Mouse (Mus musculus) liver (tissue): ENCODE measurements around the gene Sv2c.
"Not testable (repeated sequence)": the region's sequence is repeated elsewhere in the genome, so short reads cannot be mapped to it uniquely, and the experiment has no call there.

Experiments
- DNase-seq: peaks from one replicate; pipeline ENCODE4 v3.0.0-alpha.2; 2020; ENCODE audit warnings: mixed read lengths

The Sv2c gene

DNA sequence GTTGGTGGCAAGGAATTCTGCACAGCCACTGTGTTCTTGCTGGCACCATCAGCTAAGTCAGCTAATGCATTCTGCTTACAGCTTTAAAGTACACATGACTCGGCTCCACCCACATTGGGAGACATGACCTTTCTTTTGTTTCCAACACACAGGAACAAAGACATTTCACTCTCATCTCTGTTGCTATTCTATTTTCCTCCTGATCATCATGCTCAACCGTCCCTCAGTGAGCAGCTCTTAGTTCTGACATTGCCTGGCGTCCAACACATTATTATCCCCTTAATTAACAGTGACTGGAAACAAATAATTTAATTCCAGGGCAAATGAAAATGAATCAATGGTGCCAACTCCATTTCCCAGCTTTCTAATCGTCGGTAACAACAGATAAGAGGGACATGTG, 87.0 kb downstream of the Sv2c start:
- no peak for DNase-seq

DNA sequence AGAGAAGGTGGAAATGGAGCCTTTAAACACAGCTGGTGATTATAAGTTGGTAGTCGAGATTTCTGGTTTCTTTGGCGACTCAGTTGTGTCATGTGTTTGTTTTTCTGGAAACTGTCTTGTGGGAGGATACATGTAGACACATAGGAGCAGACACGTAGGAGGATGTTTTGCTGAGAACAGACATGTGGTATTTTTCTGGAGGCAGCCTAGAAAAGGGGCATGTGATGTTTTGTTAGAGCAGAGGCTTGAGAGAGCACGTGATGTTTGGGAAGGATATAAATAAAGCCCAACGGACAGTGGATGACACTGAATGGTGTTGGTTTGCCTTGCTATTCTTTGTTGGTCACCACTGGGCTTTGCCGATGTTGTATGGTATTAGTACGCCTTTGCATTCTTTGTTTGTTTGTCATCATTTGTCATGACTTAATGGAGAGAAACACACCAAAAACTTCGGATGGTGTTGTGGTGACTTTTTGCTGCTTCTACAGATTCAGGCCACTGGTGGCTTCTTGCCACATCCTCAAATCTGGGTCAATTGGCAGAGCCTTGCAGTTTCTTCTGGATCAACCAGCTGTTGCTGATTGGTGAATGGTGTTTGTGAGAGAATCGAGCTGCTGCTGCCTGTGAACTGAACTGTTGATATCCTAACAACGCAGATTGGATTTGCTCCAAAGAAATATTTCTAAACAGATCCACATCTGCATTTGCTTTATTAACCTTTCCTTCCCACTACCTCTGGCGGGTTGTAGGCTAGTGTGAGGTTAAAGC, 91.9 kb downstream of the Sv2c start:
- DNase-seq = no peak

DNA sequence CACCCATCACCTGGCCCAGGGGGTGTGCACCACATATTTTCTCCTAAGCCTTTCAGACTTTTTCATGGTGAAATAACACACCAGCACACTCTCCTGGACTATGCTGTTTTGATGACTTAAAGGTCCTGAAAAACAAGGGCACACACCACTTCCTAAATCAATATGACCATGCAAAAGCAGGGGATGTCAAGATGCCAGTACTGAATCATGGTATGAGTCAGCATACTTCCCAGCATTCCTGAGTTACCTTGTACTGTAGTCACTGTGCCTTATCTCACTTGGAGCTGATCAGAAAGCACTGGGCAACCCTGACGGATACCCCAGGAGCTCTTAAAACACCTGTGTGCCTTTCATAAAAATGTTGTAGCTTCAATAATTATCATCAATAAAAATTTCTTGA, 92.8 kb downstream of the Sv2c start:
- DNase-seq = no peak

DNA sequence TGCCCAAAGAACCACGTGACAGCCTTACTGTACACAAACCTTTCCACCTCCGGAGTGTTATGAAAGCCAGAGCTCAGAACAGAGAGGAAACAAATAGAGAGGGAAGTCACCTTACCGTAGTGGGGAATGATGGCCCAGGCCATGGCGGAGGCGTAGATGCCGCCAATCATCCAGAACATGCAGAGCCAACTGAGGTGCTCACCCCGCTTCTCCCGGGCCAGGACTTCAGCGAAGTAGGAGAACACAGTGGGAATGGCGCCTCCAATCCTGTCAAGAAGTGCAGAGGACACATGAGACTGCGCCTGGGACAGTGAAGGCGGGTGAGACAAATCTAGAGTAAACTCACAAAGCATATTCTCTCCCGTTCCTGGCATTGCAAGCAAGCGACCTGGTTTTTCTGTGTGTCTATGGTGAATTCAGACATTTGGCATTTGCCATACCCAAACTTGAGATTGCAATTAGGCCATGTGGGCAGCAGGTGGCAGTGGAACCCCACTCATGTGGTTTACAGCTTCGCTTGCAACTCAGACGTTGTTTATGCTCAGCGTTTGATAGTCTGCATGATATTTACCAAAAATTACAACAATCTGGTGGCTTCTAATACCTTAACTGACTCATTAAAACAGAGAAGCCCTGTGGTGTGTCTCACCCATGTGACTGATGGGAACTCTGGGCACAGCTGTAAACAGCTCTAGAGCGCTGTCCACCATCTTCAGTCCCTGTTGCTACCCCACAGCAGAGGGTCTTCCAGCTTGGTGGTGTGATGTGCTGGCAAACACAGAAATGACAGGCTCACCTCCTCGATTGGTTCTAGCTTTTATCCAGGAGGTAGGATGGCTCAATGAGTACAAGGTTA, 101.8 kb downstream of the Sv2c start:
- peak; percentile 47 for DNase-seq

DNA sequence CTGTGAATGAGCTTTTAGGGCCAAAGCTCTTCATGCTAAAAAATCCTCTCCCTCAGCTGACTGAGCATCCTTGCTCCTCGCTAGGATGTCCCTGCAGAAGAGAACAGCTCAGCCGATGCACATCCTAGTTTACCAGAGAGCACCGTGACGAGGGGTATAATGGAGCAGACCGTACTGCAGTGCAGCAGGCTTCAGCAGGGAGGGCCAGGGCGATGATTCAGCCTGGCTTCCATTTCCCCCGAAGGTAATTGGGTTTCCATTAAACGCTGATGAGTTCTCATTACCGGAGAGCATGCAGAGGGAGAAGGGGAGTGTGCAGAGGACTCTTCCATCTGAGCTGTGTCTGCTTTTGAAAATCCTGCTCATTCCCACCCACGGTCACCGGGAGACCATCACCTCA, 108.5 kb downstream of the Sv2c start:
- DNase-seq = no peak

DNA sequence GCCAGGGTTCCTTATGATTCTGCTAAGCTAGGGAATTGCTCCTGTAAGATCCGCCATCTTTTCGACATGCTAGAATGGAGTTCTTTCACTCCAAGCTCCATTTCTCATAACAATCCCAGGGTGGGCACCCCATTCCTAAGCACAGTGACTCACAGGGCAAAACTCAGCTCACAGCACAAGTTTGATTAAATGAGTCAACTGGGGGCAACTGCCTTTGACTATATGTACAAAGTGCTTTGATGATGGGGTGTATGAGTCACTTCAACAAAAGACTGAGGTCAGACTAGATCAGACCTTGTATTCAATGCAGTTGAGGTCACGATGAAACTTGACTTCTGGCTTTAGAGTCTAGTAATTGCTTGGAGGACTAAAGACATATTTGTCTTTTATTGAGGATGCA, 116.9 kb downstream of the Sv2c start:
- DNase-seq = no peak

DNA sequence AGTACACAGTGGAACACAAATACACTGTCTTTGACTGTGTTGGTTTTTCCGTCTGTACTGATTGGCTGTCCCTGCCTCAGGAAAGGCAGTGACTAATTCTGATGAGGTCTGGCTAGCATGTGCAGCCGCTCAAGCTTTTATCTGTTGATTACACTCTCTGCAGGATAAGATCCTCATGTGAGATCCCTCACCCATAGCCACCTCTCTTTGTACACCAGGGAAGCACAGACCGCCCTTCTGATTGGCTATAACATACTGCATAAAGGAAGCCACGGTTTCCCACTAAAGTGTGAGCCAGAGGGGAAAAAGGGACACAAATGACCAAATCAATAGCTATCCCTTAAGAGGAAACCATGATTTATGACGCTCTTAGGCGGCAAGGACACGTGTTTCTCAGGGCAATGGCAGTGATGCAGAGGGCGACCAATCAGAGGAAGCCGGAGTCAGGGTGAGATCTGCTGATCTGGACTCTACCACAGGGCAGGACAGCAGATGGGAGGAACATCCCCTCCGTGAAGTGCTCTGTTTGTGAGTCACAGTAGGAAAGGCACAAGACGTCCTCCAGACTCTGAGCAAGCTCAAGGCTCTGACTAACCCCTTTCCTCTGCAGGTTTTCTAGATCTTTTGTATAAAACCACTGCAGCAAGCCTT, 121.4 kb downstream of the Sv2c start:
- no peak for DNase-seq

DNA sequence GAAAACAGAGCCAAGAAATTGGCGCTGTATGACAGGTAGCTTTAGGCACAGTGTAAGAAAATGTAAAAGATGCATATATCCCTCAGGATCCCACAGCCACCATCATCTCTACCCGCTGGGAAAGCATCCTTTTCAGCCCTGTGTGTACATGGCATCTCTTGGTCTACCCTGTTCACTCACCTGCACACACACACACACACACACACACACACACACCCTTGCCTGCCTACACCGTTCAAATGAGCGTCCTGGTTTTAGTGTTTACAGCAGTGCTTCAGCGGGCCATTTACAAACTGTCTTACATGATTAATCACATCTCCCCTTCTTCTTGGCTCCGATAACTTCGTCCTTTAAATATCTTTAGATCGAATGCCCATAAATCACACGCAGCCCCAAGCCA, 123.4 kb downstream of the Sv2c start:
- no peak for DNase-seq

DNA sequence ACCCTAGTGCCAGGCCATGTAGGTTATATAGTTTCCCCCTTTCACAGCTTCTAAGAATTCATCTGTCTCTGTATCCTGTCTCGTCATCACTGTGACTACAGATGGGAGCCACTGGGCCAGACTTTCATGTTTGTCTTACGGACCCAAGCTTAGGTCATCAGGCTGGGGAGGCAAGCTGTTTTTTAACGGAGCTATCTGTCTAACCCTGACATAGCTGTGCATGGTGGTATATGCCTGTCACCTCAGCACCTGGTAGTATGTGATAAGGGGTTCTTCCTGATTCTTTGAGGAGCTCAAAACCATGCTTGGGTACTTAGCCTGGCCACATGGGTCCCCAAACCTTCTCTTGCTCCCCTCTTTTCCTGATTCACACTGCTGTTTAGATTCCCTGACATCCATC, 124.2 kb downstream of the Sv2c start:
- no peak for DNase-seq

DNA sequence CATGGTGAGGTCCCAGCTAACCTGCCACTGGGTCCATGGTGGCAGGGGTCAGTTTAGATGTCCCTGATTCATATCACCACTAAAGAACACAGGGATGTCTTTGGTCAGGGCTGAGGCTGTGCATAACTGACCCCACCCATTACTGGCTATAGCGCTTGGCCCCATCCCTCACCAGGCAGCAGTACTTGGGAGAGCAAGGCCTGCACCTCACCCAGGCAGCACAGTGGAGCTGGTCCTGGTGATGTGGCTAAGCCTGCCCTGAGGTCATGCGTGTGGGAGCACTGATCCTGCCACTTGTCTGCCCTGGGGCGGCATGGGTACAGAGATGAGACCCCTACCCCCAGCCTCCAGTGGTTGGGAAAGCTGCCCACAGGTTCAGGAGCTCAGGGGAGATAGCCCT, 128.8 kb downstream of the Sv2c start:
- no peak for DNase-seq

DNA sequence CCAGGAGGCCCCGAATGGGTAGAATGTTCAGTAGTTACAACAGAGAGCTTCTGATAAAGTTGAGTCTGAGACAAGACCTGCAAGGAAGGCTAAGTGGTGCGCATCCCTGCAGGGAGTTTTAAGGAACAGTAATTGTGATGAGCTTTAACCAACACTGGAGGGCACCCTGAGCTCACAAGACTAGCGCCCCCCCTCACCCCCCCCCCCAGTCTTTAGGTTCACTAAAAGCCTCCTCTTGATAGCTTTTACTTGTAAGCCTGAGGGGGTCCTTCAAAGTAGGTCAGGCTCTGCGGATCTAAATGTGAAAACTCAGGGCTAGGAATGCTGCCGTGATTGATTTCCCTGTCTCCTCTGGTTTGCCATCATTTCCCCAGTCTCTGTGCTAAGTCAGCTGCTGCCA, 129.9 kb downstream of the Sv2c start:
- DNase-seq = no peak

DNA sequence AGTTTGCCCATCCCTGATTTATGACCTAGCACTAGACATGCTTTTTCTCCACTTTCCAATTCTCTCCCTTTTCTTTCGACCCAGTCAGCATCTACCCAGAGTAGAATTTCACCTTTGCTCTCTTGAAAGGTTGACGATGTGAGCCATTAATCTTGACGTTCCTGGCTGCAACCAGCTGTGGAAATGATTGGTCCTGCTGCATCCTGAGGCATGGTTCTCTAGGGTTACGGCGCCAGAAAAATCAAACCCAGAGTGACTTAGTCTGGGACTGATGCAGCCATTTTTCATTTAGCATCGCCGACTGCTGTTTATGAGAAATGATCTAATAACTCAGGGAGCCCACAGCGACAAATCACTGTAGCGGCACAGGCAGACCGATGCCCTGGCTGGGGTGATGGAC, 133.0 kb downstream of the Sv2c start:
- no peak for DNase-seq

DNA sequence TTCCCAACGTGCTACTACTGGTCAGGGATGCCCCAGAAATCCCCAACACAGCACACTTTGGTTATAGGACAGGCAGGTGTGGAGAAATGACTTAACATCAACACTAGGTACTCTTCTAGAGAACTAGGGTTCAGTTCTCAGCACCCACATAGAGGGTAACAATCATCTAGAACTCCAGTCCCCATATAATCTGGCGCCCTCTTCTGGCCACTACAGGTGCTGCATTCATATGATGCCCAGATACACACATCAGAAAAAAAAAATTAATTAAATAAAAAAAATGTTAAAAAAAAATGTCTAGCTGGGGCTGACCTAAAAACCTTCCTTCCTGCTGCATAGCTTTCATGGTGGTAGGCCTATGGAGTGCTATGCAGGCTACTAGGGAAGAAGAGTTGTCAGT, 135.1 kb downstream of the Sv2c start:
- DNase-seq = no peak

DNA sequence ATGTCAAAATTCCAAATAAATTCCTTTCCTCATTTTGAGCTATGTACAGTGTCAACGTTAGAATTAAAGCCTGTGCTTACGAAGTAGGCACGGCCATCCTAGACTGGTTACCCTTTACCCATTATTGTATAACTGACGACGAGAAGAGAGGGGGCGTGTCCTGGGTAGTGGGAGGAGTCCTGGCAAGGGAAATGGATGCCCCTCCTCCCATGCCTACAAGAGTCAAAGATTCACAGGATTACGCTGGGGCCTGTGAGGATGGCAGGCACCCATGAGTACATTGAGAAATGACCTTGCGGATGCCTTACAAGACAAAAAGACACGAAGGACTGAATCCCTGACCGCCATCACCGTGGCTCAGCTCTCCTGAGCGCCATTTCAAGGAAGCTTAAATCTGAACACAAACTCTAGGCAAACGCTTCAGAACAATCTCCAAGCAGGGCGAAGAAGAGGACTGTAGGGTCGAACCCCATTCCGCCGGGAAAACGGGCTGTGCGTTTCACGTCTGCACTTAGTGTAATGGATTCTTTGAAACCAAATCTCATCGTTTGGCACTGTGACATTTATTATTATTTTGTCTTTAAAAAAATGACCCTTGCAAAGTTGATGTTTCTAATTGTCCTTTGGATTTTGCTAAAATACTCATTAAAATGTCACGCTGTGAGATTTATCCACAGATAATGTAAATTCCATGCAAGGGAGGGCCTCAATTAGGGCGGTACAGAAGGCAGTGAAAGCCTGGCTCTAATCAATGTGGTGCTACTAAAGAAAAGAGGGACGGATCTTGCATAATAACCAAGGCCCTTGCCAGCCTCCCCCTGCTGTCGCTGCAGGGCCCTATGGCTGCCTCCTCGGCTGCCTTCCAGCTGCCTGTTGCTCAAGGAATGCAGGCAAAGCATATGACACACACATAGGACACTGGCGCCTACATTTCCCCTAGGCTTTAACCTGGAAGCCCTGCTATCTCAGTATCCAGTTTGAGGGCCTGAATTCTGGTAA, 137.4 kb downstream of the Sv2c start:
- no peak for DNase-seq

DNA sequence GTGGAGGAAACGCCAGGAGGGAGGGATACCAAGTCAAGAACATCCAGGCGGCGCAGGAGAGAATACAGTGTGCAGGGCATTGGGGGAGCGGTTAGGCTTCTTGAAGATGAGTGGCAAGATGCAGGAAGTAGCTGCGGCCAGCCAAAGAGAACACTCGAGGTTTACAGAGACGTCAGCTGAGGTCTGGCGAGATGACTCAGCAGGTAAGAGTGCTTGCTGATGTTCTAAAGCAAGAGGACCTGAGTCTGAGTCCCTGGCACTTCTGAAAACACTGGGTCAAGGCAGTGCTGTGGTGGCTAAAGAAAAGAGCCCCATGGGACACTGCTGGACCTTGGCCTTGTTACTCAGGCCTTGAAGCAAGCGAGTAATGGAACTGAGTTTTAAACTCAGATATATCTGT, 144.2 kb downstream of the Sv2c start:
- peak; percentile 38 for DNase-seq

DNA sequence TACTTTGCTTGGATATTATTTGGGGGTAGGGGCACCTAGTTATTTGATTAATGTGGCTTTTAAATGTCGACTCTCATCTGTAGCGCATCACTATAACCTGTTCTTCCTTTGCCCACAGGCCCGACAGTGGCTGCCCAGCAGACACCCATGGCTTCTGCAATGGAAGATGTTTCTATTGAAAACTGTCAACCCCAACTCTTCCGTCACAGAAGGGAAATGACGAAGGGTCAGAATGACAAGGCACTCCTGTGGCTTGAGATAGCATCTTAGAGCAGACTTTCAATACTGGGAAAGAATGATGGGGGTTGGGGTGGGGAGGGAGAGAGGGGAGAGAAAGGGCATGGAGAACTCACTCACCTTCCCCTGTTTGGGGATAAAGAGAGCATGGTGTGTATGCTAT, 145.2 kb downstream of the Sv2c start:
- DNase-seq = no peak

DNA sequence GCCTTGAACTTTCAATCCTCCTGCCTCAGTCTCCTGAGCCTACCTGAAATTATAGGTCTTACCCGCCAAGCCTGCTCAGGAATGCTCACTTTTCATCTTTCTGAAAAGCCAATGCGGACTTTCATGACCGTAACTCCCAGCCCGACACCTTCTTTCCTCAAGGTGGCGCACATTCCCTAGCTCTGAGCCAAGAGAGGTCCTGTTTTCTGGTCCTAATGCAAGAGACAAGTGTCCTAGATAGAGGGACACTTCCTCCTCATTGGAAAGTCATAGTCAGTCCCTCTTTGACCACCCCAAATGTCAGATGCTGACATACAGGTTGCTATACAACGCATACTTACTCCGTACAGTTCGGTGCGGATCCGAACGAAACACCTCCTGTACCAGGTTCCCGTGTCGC, 146.0 kb downstream of the Sv2c start:
- no peak for DNase-seq

DNA sequence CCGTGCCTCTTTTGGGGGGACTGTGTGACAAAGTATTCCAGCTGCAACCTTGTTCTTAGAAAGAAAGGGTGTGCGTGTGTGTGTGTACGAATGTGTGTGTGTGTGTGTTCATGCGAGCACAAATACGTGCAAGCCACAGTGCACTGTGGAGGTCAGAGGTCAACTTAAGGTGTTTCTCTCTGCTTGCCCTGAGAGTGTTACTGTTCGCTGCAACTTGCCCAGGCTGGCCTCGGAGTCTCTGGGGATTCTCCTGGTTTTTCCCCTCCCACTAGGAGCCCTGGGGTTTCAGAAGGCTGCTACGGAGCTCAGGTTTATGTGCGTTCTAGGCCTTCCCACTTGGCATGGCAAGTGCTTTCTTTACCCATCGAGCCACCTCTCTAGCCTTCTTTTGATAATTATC, 157.2 kb downstream of the Sv2c start:
- no peak for DNase-seq

DNA sequence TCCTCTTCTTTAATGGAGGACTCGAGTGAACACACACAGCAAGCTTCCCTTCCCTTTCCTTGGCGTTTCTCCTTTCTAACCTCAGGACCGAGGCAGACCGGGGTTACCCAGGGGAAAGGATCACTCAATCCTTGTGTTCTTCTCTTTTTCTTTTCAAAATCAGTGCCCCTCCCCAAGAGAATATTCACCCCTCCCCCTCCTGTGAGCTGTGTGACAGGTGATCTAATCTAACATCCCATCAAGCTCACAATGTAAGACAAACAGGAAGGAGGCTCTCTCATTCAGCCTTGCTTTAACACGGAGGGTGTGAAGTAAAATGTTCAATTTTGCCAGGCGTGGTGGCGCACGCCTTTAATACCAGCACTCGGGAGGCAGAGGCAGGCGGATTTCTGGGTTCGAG, 158.3 kb downstream of the Sv2c start:
- no peak for DNase-seq

DNA sequence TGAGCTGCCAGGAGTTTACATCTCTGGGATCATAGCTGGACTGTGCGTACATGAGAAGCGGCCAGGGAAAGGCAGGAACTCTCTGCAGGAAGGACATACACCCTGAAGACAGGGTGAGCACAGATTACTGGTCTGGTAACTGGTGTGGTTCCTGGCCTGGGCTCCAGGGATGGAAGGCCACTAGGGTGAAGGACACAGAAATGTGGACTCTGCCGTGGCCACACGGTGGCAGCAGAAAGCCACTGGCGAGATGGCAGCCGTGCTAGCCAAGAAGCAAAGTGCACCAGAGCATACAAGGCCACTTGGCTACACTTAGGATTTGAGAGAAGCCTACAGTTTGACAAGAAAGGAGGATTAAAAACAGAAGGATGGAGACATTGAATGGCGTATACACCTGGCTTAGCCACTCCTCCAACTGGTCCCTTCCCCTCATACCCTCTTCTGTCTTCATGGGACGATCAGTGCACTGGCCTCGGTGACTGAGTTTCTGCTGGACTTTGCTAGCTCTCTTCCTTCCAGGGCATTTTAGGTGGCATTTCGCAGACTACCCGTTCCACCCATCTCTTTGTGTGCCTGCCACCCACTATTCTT, 158.9 kb downstream of the Sv2c start:
- DNase-seq = peak; percentile 74

DNA sequence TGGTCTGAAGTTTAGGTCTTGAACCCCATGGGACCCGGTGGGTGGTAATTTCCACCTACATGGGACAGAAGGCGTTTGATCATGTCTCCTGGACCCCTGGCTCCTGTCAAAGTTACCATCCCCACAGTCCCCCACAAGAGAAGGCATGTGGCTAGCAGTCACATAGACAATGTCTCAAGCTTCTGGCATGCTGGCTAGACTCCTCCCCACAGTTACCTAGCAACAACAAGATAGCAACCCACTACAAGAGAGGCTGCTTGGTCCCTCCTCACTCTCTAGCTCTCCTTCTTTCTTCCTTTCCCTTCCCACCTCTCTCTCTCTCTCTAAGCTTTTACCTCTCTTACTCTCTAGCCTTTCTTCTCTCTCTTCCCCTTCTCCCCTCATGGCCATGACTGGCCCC, 164.3 kb downstream of the Sv2c start:
- DNase-seq = not testable (repeated sequence)

DNA sequence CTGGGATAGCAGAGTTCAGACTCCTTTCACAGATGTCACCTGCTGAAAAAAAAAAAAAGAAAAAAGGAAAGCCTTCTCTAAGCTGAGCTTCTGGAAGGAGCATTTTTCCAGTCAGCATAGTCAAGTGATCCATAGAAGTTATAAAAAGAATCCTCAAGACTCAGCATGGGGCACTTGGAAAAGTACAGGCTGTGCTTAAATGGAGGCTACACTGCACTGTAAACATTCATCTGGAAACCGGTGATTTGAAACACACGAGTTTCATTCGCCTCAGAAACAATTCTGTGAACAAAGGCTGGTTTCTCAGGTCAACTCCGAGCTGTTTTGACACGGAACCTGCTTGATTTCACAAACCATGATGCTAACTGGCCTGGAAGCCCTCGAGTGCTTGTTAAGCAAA, 165.6 kb downstream of the Sv2c start:
- DNase-seq = no peak
